Mouse (Mus musculus) left cerebral cortex, postnatal 4 days (tissue): ENCODE data around the gene Cnnm2. TPM values are rescaled to one million over a fixed set of nuclear protein-coding genes. Genes with fewer than 3 reads are reported as not detected.
"Not testable (repeated sequence)": the region's sequence is repeated elsewhere in the genome, so short reads cannot be mapped to it uniquely, and the experiment has no call there.

Experiments used
- DNase-seq: peaks from one replicate; pipeline ENCODE4 v3.0.0-alpha.2; 2022
- intact Hi-C: fragments of 180-260 bp; cut with DNase I; formaldehyde crosslinking; loops from one replicate; pipeline ENCODE4 v1.15.1; 2025
- total RNA-seq, 2 experiments: library from RNA; stranded (reverse); gene quantifications; 2 replicates each; pipeline ENCODE4 v1.2.3; 2021

Gene Cnnm2
- total RNA-seq = 10 to 100 TPM; 17.2 to 18.6 TPM

DNA sequence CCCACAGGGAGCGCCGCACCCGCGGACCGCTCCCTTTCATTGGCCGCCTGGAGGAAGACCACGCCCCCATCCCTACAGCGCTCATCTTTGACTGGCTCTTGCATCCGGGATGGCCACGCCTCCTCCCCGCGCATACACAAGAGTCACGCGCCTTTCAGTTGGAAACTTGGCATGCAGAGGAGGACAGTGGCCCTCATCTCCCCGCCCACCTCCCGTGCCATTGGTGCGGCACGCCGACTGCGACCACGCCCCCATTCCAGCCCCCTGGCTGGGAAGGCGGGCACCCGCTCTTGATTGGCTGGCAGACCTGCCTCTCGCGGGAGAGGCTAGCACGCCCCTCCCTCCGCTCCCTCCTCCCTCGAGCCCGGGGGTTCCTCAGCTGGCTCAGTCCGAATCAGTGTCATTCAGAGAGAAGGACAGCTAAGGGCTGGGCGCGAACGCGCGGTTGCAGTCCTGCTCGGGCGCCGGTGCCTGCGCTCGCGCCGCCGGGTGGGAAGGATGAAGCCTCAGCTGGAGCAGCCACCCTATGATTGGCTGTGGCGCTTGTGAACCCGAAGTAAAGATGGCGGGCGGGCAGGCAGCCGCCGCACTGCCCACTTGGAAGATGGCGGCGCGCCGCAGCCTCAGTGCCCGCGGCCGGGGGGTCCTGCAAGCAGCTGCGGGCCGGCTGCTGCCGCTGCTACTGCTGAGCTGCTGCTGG is at the start of gene Cnnm2:
Gene Cnnm2 (plus strand): TSS at position 350 of the 700 bp plus-strand sequence.
- peak; percentile 100 for DNase-seq
- intact Hi-C loops = loop anchor here (2.0 to 10.0 kb wide), 2 partner anchors 107 to 223 kb away; no protein-coding TSS in a partner anchor

DNA sequence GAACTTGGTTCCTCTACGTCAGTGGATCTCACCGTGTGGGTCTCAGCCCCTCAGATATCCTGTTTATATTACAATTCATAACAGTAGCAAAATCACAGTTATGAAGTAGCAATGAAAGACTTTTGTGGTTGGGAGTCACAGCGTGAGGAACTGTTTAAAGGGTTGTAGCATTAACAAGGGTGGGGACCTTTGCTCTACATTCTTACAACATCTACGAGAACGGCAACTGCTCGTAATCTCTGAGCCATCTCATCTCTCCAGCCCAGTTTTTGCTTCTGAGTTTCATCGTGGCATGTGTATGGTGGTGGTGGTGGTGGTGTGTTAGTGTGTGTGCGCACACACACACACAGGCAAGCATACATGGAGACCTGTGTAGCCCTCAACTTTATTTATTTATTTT is 47.2 kb upstream of the Cnnm2 start:
- intact Hi-C loops = no loop called here

DNA sequence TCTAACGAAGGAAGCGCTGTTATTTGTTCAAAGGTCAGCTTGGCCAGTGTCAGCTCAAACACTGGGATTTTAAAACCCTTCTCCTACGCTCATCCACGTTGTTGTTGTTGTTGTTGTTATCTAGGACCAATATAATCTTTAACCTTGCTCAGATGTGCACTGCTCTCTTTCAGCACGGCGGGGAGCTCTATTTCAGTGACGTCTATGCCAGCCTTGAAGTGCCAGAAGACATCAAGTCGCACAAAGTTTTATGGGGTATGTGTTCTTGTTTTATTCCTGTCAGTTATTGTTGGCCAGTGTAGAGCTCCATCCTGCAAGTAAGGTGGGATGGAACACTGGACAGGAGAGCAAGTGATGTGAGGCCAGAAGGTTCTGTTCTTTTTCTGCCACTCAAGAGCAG is 46.4 kb upstream of the Cnnm2 start:
- intact Hi-C loops = no loop called here
- no peak for DNase-seq

More for the DNA sequence above, 47.2 kb upstream of the Cnnm2 start:
- DNase-seq = no peak

DNA sequence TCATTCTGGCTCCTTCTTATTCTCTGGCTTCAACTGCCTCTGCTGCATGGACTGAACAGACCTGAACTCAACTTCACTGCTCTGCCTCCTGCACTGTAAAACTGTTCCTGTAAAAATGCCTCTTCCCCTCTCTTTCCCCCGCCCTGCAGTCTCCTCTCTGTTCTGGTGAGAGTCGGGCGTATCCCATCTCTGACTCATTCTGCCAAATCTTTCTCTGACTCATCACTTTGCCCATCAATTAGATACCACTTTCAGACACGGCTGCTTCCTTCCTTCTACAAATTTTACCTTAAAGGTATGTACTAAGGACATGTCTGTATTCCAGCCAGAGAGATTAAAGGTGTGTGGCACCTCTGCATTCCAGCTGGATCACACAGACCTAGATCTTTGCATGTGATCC is 43.2 kb upstream of the Cnnm2 start:
- intact Hi-C loops = no loop called here
- no peak for DNase-seq

DNA sequence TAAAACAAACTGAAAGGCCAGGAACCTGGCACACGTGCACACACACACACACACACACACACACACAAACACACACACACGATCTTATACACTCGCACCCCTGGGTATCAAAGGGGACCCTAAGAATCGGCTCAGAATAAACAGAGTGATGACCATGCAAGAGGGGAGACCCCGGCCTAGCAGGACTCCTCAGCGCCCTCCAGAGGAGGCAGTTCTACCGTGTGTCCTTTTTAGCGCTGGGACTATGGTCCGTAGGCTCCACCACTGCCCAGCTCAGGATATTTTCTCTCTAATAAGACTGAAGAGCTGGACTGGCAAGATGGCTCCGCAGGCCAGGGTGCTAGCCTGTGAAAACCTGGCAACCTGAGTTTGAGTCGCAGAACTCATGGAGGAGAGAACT is 37.0 kb upstream of the Cnnm2 start:
- DNase-seq = no peak
- intact Hi-C loops = no loop called here

DNA sequence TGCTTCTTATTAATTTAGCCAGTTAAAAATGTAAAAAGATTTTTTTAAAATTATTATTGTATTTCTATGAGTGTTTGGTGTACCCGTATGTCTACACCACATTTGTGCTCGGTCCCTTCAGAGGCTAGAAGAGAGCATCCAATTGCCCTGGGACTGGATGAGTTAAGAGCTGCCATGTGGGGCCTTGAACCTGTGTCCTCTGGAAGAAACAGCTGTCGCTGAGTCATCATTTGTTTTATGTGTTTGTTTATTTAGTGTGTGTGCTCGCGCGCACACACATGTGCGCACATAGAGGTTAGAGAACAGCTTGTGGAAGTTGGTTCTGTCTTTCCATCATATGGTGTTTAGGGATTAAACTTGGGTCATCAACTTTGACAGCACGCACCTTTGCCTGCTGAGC is 35.3 kb upstream of the Cnnm2 start:
- intact Hi-C loops = no loop called here
- DNase-seq = no peak

DNA sequence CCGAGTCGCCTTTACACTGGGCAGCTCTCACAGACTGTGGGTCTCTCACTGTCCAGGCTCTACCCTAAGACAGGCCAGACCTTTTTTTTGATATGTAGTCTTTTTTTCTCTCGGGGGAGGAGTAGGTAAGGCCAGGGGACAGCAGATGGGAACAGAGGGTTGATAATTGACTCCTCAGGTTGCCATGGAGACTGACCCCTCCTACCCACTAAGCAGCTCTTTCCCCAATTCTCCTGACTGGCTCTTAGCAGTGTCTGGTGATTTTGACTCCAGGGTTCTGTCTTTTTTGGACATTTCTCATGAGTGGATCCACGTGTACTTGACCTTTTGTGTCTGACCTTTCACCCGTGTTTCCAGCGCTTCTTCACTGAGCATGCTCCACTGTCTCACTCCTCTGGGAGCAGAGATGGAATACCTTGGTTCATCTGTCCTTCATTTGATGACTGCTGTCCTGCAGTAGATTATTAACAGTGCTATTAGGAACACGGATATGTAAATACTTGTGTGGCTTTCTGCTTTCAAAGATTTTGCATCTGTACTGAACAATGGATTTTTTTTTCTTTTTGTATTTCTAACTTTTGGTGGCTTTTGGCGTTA is 34.2 kb upstream of the Cnnm2 start:
- intact Hi-C loops = no loop called here
- peak; percentile 56 for DNase-seq

DNA sequence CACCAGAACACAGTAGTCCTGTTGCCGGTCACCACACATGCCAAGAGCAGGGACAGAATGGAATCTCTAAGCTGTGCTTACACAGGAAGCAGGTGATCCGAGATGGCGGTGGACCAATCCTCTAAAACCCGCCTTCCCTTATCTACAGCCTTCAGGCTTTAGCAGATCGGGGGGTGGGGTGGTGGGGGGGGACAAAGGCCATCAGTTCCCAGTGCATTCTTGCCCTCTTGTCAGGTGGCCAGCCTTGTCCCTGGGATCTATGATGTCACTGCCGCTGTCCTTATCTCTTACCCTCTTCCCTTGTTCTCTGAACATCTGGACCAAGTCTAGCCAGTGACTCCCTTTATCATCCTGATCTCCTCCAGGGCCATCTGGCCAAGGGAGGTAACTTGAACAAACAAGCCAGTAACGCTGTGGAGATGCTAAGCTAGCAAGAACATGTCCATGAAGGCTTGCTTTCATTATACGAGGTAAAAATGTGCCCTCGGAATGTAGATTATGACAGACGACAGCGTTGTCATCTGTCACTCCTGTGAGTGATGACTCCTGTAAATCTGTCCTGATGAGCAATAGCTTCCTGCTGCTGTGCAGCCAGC is 33.4 kb upstream of the Cnnm2 start:
- DNase-seq = no peak
- intact Hi-C loops = no loop called here

DNA sequence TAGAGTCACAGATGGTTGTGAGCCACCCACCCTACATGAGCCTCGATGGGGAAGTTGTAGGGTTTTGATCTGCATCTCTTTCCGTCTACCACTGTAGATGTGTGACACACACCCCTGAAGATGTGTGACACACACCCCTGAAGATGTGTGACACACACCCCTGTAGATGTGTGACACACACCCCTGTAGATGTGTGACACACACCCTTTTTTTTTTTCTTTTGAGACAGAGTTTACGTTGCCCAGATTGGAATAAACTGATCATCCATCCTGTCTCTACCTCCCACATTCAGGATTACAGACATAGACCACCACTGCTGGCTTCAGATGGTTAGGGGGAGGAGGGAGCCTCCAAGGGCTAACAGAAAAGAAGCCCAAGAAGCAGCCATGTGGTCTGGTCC is 32.5 kb upstream of the Cnnm2 start:
- intact Hi-C loops = no loop called here
- DNase-seq = no peak

DNA sequence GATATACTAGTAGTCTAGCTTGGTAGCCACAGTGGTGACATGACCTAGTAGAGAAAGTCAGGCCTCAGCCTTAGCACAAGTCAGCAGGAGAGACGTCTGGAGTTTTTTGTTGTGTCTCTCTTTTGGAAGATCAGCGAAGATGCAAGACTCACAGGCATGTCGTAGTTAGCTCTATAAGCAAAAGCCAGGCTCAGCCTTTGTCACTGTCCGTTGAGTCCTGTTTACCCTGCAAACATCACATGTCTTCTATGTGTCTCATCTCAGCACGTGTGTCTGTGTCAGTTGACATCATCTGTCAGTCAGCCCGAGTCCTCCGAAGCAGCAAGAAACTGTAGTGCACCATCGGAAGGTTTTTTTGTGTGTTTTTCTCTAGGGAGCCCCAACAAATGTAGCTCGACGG is 30.0 kb upstream of the Cnnm2 start:
- intact Hi-C loops = no loop called here
- DNase-seq = no peak

DNA sequence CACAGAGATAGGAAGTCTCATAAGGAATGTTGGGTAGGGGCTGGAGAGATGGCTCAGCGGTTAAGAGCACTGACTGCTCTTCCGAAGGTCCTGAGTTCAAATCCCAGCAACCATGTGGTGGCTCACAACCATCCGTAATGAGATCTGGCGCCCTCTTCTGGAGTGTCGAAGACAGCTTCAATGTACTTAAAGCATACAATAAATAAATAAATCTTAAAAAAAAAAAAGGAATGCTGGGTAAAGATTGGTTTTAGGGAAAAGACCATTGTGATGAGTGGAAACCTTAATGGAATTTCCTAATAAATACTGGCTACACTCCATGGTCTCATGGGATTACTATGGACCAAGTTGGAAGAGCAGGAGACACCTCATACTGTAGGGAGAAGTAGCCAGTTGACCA is 28.7 kb upstream of the Cnnm2 start:
- DNase-seq, intact Hi-C loops: not testable (repeated sequence)

DNA sequence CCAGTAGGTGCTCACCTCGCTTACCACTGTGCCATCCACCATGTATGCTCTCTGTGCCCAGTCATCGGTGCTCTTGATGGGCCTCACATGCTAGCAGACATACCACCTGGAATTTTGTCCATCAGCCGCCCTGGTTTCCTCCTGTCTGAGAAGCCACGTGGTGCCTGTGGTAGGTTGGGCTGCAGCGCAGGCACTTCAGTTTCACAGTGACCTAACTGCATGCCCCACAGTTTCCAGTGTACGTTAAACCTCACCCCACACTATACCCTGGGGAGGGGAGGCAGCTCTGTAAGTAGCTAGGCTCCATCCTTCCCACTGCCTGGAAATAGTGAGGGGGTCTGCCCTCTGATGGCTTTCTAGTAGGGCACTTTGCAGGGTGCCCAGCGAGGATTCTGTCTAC is 27.8 kb upstream of the Cnnm2 start:
- DNase-seq = no peak
- intact Hi-C loops = no loop called here

DNA sequence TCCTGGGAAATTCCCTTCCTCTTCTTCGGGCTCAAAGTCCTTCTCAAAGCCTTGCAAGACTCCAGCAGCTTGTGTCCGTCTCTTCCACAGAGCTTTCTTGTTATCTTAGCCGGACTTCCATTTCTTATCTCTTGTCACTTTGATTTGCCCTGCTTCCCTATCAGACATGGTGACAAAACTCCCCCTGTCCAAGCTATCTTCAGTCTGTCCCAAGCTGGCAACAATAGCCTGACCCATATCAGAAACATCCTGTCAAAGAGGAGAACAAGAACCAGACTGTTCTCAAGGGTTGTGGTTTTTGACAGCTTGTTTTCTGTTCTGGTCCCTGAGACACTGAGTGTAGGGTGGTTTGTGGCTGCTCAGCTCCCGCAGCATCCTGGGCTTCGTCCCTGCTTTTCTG is 26.2 kb upstream of the Cnnm2 start:
- intact Hi-C loops = no loop called here
- no peak for DNase-seq

DNA sequence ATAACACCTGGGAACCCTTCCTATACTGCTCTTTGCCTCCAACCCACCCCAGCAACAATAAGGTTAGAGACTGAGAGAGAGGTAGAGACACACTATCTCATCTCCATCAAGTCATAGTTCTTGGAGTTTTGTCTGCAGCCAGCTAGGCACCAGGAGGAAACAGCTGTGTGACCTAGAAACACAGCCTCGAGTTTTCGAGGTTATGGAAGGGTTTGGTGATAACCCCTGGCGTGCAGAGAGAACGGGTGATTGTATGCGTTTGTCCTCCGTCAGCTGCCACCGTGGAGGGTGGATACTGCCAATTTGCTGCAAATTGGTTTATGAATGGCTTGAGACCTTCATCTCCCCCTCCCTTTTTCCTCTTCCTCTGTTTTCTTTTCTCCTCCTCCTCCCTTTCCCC is 24.3 kb upstream of the Cnnm2 start:
- intact Hi-C loops = no loop called here
- DNase-seq = no peak

DNA sequence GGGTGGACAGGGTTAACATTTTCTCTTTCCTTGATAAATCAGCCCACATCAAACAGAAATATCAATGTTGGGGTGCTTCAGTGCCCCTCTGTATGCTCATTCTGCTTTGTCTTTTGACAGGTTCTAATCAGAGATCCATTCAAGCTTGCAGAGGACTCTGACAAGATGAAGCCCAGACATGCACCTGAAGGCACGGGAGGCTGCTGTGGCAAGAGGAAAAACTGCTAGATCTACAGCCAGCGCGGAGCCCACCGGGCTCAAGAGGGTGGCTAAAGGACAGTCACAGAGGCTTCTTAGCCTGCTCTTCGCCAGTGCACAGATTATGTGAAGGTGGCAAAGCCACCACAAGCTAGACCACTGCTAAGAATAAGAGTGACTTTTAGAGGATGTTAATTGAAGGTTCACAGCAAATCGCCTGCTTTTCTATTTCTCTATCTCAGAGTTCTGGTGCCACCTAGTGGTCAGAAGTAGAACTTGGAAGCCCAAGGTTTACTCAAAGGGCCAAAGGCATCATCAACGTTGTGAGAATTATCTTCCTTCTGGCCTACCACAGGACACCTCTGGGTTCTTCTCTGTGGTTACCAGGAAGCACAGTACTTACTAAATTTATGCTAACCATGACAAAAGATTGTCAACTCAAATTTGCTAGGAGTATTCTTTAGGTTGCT is 20.9 kb upstream of the Cnnm2 start:
- DNase-seq = peak; percentile 59
- intact Hi-C loops = loop anchor here (2.0 kb wide), 2 partner anchors 70 to 152 kb away; no protein-coding TSS in a partner anchor

DNA sequence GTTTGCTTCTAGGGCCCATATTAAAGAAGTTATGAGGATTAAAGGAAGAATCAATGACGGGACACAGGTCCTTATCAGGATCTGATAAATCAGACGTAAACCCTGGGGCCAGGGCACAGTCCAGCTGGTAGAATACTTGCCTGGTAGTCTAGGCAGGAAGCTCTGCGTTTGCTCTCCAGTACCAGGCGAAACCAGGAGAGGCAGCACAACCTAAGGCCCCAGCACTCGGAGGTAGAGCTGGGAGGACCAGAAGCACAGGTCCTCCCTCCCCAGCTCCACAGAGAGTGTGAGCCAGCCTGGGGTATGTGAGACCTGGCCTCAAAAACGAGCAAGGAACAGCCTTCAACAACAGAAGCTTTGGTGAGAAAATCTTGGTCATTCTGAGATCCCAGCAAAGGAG is 19.8 kb upstream of the Cnnm2 start:
- DNase-seq = no peak

DNA sequence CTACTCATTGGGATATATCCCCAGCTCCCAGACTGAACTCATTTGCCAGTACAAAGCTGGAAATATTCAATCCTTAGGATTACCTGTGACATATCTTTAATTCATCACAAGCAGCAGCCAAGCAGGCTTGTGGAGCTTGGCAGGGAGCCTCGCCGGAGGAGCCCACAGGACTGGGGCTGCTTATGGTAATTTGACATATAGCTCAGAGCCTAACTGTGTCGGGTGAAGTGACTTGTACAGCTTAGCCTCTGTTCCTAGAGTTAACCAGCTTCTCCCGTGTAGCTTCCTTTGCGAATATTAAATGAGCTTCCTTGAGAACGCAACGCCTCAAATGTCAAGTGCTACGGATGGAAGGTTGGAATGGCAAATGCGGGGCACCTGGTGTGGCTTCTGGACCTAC is 16.7 kb upstream of the Cnnm2 start:
- no peak for DNase-seq
- intact Hi-C loops = no loop called here

More for the DNA sequence above, 19.8 kb upstream of the Cnnm2 start:
- intact Hi-C loops = loop anchor here (2.0 kb wide), 2 partner anchors 71 to 153 kb away; no protein-coding TSS in a partner anchor

DNA sequence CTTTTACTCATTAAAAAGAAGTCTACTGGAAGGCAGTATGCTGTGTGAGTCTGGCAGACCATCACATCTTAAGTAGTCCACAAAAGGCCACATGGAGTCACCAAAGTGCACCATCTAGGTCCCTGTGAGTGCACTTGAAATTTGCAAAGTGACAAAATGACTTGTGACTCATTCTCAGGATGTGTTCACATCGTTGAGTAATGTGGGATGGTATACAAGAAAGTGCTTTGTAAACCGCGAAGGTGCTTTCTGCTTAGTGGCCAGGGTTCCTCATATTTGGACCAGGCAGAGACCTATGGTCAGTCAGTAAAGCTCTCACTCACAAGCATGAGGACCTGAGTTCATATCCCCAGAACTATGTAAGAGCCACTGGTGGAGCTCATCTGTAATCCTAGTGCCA is 13.6 kb upstream of the Cnnm2 start:
- intact Hi-C loops = no loop called here
- no peak for DNase-seq

DNA sequence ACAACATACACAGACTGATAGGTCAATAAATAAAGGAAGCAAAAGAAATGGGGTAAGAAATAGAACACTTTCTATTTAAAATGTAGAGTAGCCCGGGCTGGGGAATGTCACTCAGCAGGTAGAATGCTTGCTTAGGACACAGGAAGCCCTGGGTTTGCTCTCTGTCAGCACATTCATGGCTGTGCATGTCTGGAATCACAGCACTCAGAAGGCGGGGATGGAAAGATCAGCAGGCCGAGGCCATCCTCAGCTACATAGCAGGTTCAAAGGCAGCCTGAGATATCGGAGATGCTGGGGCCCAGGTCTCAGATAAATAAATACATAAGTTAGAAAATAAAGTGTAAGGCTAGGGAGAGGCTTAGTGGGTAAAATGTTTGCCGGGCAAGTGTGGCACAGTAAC is 9.2 kb upstream of the Cnnm2 start:
- no peak for DNase-seq
- intact Hi-C loops = no loop called here

DNA sequence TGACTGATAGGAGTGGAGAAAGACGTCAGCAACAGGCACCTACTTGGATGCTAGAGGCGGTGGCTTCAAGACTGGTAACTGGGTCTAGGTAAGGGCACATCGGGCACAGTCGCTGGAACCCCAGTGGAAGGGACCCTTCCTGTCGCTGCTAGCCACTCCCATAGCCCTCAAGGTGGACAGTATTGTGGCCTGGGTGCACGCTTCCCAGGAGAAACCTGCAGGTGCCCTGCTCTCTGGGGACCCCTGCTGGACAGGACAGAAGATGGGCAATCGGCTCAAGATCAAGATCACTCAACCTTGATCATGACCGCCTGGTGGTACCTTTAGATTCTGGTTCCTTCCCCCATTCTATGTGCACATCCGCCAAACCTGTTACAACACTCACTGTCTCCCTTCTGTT is 6.3 kb upstream of the Cnnm2 start:
- DNase-seq = no peak
- intact Hi-C loops = no loop called here

DNA sequence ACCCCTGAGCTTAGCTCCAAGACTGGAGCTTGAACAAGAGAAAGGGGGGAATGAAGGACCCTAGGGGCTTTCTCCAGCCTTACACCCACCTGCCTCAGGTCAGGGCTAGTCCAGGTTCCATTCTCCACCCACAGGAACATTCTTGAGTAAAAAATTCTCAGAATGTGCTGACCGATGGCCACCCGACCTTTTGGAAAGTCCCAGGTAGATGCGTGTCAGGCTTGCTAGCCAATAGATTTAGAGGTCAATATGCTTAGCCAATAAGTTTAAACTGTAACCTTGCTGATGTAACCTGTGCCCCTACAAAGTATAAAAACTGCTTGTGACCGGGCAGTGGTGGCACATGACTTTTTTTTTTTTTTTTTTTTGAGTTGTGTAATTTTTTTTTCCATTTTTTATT is 5.2 kb upstream of the Cnnm2 start:
- intact Hi-C loops = no loop called here
- DNase-seq = no peak

DNA sequence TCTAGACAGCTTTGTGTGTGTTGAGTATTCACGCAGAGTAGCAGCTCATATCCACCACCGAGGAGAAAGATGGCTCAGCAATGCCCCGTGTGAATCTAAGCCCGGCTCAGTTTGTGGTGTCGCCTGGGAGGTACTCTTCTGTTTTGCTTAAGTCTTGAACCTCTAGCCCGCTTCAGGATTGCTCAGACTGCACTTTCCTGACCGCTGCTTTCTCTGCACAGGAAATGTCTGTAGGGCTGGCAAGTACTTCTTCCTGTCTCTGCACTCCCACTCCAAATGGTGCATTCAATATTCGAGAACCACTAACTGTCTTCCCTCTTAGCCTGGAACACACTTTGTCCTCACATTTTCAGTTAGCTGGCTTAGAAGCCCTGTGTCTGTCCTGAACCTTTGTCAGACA is 2.3 kb upstream of the Cnnm2 start:
- DNase-seq = no peak
- intact Hi-C loops = no loop called here
